Mouse (Mus musculus): ENCODE results near the gene Wipf3. TPM values are rescaled to one million over a fixed set of nuclear protein-coding genes. Genes with fewer than 3 reads are reported as not detected.

The Wipf3 gene
- polyA plus RNA-seq, 1 experiment from 2014 or later: 1.3 TPM

DNA sequence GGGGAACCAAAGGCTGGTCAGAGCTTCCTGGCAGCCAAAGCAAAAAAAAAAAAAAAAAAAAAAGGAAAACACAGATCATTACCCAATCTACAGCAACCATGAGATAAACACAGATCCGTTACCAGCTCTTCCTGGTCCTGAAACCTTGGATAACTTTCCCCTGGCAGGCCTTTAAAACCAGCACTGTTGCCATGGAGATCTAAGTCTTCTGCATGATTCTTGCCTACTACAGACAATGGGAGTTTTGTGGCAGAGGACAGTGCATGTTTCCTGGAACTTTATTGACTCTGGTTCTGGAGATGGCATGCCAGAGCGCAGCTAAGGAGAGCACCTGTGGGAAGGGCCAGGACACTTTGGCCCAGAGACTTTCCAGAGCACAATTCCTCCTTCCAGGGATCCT, 4.8 kb downstream of the Wipf3 start:
- WGBS: 50% methylated on average over 2 of the region's 2 CpGs
- ATAC-seq (ENCODE audit: insufficient number of reproducible peaks, insufficient read depth, low FRiP score, low read depth): no peak
- H3K27ac ChIP-seq (ENCODE audit: low read length): no peak overlapping the region
- no peak overlapping the region for H3K4me3 ChIP-seq (ENCODE audit: low read depth, low read length)
- H3K4me2 ChIP-seq (replicated peaks; ENCODE audit: low read depth, low read length): no peak overlapping the region
- no peaks in the 10 kb centered on the region for H3K27me3 ChIP-seq (ENCODE audit: control insufficient read depth, insufficient read depth, low read length)
- H3K36me3 ChIP-seq (ENCODE audit: control insufficient read depth, insufficient read depth, low read length): no peaks in the 10 kb centered on the region
- no peak overlapping the region for H3K9ac ChIP-seq (replicated peaks; ENCODE audit: low read depth, low read length)
- peaks cover 13% of the 10 kb centered on the region; the same call in 1 of the 2 replicates for H3K4me1 ChIP-seq (ENCODE audit: control insufficient read depth, insufficient read depth, low read length)
- H3K9me3 ChIP-seq (ENCODE audit: control insufficient read depth, low read depth, low read length): no peaks in the 10 kb centered on the region

DNA sequence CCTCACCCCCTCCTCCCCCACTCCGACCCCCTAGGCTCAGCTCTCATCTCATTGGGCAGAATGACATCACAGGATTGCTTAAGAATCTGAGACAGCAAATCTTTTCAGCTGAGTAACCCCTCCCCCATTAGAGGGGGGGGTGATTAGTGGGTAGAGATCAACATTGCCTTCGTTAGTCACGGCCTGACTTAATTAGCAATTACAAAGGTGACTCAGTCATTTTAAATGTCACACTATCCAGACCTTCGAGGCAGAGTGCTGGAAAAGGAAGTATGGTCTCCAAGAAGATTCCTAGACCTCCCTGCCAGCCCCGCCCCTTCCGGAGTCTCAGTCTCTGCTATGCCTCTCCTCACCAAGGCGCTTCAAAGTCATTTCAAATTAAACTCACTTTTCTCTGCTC, 6.3 kb downstream of the Wipf3 start:
- H3K4me1 ChIP-seq (ENCODE audit: control insufficient read depth, insufficient read depth, low read length): peaks cover 10% of the 10 kb centered on the region; the same call in 1 of the 2 replicates
- no peaks in the 10 kb centered on the region for H3K9me3 ChIP-seq (ENCODE audit: control insufficient read depth, low read depth, low read length)
- H3K27me3 ChIP-seq (ENCODE audit: control insufficient read depth, insufficient read depth, low read length): no peaks in the 10 kb centered on the region
- WGBS: 50% methylated on average over 7 of the region's 7 CpGs
- no peak for ATAC-seq (ENCODE audit: insufficient number of reproducible peaks, insufficient read depth, low FRiP score, low read depth)
- H3K4me3 ChIP-seq (ENCODE audit: low read depth, low read length): no peak overlapping the region
- H3K27ac ChIP-seq (ENCODE audit: low read length): no peak overlapping the region
- no peak overlapping the region for H3K9ac ChIP-seq (replicated peaks; ENCODE audit: low read depth, low read length)
- no peaks in the 10 kb centered on the region for H3K36me3 ChIP-seq (ENCODE audit: control insufficient read depth, insufficient read depth, low read length)
- H3K4me2 ChIP-seq (replicated peaks; ENCODE audit: low read depth, low read length): no peak overlapping the region

DNA sequence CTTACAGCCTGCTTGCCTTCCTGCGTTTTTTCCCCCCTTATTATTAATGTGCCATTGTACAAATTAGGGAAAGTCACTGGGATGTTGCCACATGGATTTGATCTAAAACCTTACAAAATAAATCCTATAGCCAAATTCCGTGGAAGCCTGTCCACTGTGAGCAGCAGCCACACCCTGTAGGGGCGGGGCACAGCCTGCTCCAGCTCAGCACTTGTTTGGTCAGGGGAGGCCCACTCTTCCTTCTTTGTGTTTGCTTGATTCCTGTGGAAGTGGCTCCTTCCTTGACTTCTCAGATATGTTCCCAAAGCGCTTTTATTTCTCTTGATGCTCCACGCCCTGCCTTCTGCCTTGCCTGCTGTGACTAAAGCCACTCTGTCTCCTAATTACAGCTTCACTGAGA, 6.9 kb downstream of the Wipf3 start:
- no peak overlapping the region for H3K4me3 ChIP-seq (ENCODE audit: low read depth, low read length)
- no peak overlapping the region for H3K9ac ChIP-seq (replicated peaks; ENCODE audit: low read depth, low read length)
- 61% methylated on average over 5 of the region's 5 CpGs for WGBS
- ATAC-seq (ENCODE audit: insufficient number of reproducible peaks, insufficient read depth, low FRiP score, low read depth): no peak
- H3K36me3 ChIP-seq (ENCODE audit: control insufficient read depth, insufficient read depth, low read length): no peaks in the 10 kb centered on the region
- H3K27ac ChIP-seq (ENCODE audit: low read length): no peak overlapping the region
- H3K27me3 ChIP-seq (ENCODE audit: control insufficient read depth, insufficient read depth, low read length): no peaks in the 10 kb centered on the region
- H3K4me2 ChIP-seq (replicated peaks; ENCODE audit: low read depth, low read length): no peak overlapping the region
- peaks cover 10% of the 10 kb centered on the region; the same call in 1 of the 2 replicates for H3K4me1 ChIP-seq (ENCODE audit: control insufficient read depth, insufficient read depth, low read length)
- no peaks in the 10 kb centered on the region for H3K9me3 ChIP-seq (ENCODE audit: control insufficient read depth, low read depth, low read length)

DNA sequence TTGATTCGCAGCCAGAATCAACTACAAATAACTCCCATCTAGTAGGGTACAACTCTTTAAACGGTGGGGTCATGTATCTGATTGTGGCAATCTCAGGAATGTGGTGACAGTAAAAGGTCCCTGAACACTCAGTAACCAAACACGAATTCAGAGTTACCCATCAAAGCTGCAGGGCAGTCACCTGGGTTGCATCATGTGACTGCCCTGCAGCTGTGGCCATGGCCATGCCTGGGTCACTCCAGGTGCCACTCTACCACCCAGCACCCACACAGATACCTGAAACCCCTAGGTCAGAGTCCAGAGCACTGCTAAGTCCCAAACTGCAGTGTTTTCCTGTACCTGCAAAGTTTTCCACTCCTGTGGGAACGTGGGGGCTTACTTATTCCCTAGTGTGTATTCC, 9.1 kb downstream of the Wipf3 start:
- no peak overlapping the region for H3K27ac ChIP-seq (ENCODE audit: low read length)
- H3K9ac ChIP-seq (replicated peaks; ENCODE audit: low read depth, low read length): no peak overlapping the region
- no peak for ATAC-seq (ENCODE audit: insufficient number of reproducible peaks, insufficient read depth, low FRiP score, low read depth)
- no peaks in the 10 kb centered on the region for H3K36me3 ChIP-seq (ENCODE audit: control insufficient read depth, insufficient read depth, low read length)
- no peaks in the 10 kb centered on the region for H3K27me3 ChIP-seq (ENCODE audit: control insufficient read depth, insufficient read depth, low read length)
- WGBS: 74% methylated on average over 4 of the region's 4 CpGs
- no peak overlapping the region for H3K4me3 ChIP-seq (ENCODE audit: low read depth, low read length)
- H3K4me1 ChIP-seq (ENCODE audit: control insufficient read depth, insufficient read depth, low read length): peaks cover 10% of the 10 kb centered on the region; the same call in 1 of the 2 replicates
- no peak overlapping the region for H3K4me2 ChIP-seq (replicated peaks; ENCODE audit: low read depth, low read length)
- H3K9me3 ChIP-seq (ENCODE audit: control insufficient read depth, low read depth, low read length): no peaks in the 10 kb centered on the region

DNA sequence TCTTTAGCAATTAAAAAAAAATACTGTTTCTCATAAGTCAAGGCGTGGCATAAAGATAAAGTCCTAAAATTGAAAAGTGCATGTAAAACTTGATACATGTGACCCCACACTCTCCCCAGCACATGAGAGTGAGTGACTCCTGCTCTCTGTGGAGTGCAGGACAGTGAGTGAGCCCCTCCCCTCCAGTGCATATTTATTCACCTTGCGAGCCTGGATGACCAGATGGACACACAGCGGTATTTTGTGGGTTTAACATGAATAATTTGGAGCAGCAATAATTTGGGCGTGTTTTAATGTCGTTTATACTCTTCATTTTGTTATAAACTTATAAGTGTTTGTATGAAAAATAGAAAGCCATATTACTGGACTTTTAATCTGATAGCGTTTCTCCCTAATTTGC, 11.3 kb downstream of the Wipf3 start:
- no peak overlapping the region for H3K27ac ChIP-seq (ENCODE audit: low read length)
- H3K27me3 ChIP-seq (ENCODE audit: control insufficient read depth, insufficient read depth, low read length): no peaks in the 10 kb centered on the region
- no peak overlapping the region for H3K4me3 ChIP-seq (ENCODE audit: low read depth, low read length)
- H3K9me3 ChIP-seq (ENCODE audit: control insufficient read depth, low read depth, low read length): no peaks in the 10 kb centered on the region
- ATAC-seq (ENCODE audit: insufficient number of reproducible peaks, insufficient read depth, low FRiP score, low read depth): no peak
- H3K4me2 ChIP-seq (replicated peaks; ENCODE audit: low read depth, low read length): no peak overlapping the region
- WGBS: 90% methylated on average over 6 of the region's 6 CpGs
- H3K36me3 ChIP-seq (ENCODE audit: control insufficient read depth, insufficient read depth, low read length): no peaks in the 10 kb centered on the region
- H3K4me1 ChIP-seq (ENCODE audit: control insufficient read depth, insufficient read depth, low read length): peaks cover 13% of the 10 kb centered on the region; the same call in 1 of the 2 replicates
- H3K9ac ChIP-seq (replicated peaks; ENCODE audit: low read depth, low read length): no peak overlapping the region

DNA sequence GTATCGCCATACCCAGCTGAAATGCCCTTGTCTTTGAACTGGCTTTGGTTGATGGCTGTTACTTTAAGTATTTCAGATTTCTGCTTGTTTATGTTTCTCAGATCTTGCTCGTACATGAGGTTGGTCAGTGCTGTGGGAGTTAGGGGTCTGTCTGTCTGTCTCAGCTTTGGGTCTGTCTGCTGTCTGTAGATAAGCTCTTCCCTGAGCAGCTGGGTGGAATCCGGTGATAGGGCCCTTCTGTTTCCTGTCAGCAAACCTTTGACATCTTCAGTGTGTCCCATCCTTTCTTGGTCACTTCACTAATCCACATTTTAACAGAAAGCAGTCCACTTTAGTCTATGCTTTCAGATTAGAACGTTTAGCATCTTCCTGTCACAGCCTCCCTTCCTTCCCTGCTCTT, 14.3 kb downstream of the Wipf3 start:
- no peak for ATAC-seq (ENCODE audit: insufficient number of reproducible peaks, insufficient read depth, low FRiP score, low read depth)
- Histone ChIP-seq H3K27me3 (ENCODE audit: control insufficient read depth, insufficient read depth, low read length) (no peaks in the 10 kb centered on the region), H3K27ac (ENCODE audit: low read length) (no peak overlapping the region), H3K36me3 (ENCODE audit: control insufficient read depth, insufficient read depth, low read length) (no peaks in the 10 kb centered on the region), H3K9me3 (ENCODE audit: control insufficient read depth, low read depth, low read length) (no peaks in the 10 kb centered on the region), H3K4me3 (ENCODE audit: low read depth, low read length) (no peak overlapping the region), H3K4me2 (replicated peaks; ENCODE audit: low read depth, low read length) (no peak overlapping the region), H3K9ac (replicated peaks; ENCODE audit: low read depth, low read length) (no peak overlapping the region), H3K4me1 (ENCODE audit: control insufficient read depth, insufficient read depth, low read length) (0 out of 2 replicates have a peak, but pooled peaks cover 4% of the 10 kb centered on the region)
- 48% methylated on average over 4 of the region's 4 CpGs for WGBS

DNA sequence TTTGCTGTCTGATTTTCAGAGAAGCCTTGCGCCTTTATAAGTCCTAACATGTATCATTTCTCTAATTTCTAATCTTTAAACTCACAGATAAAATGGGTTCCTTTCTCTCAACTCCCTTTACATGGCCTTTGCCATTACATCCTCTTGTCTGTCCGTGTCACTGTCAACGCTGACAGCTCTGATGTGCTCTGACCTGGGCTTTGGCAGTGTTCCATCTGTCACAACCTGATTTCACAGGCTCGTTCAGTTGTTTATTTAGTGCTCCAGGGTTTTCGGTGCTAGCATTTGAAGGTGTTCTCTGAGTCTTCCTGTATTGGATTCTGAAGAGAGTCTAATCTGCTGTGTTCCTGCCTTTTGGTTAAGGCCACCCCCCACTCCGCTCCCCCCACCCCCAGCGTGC, 14.7 kb downstream of the Wipf3 start:
- no peak overlapping the region for H3K9ac ChIP-seq (replicated peaks; ENCODE audit: low read depth, low read length)
- H3K4me2 ChIP-seq (replicated peaks; ENCODE audit: low read depth, low read length): no peak overlapping the region
- H3K9me3 ChIP-seq (ENCODE audit: control insufficient read depth, low read depth, low read length): no peaks in the 10 kb centered on the region
- H3K36me3 ChIP-seq (ENCODE audit: control insufficient read depth, insufficient read depth, low read length): no peaks in the 10 kb centered on the region
- WGBS: 49% methylated on average over 7 of the region's 7 CpGs
- ATAC-seq (ENCODE audit: insufficient number of reproducible peaks, insufficient read depth, low FRiP score, low read depth): no peak
- H3K27ac ChIP-seq (ENCODE audit: low read length): no peak overlapping the region
- H3K4me3 ChIP-seq (ENCODE audit: low read depth, low read length): no peak overlapping the region
- no peaks in the 10 kb centered on the region for H3K27me3 ChIP-seq (ENCODE audit: control insufficient read depth, insufficient read depth, low read length)
- H3K4me1 ChIP-seq (ENCODE audit: control insufficient read depth, insufficient read depth, low read length): 0 out of 2 replicates have a peak, but pooled peaks cover 4% of the 10 kb centered on the region

DNA sequence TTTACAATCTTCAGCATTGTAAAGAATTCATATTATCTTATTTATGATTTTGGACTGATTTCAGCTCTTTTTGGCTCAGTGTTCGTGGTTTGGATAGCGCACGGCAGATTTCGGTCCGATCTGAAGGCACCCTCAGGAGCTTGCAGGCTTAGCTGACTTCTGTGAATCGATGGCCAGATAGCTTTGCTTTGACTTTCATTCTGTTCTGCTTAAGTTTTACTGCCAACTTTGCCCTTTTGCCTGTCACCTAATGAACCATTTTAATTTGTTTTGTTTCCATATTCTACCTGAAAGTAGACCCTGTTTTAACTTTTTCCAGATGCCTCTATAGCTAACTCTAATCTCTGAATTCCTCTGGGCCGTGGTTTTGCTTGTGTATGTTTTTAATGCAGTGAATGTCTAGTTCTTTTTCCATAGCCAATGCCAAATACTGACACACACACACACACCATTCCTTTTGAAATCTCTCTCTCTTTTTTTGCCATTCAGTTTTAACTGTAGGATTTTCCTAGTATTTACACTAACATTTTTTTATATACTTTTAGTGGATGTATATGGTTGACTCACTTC, 15.9 kb downstream of the Wipf3 start:
- no peak overlapping the region for H3K27ac ChIP-seq (ENCODE audit: low read length)

DNA sequence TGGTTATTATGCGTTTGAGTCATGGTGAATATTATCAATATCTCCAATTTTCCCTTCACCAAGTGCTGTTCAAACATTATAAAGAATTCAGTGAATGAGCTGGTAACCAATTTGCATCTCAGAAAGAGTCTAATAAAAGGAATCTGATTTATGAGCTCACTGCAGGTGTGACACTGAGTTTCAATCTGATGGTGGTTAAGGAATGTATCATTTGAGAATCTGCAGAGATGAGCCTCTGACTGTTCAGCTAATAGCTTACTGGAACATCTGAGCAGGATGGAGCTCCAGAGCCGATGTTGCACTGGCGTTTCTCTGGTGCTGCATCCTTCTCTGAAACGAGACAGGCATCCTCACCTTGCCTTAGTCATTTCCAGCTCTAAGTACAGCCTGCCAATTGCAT, 17.9 kb downstream of the Wipf3 start:
- H3K27ac ChIP-seq (ENCODE audit: low read length): no peak overlapping the region
- no peaks in the 10 kb centered on the region for H3K27me3 ChIP-seq (ENCODE audit: control insufficient read depth, insufficient read depth, low read length)
- ATAC-seq (ENCODE audit: insufficient number of reproducible peaks, insufficient read depth, low FRiP score, low read depth): no peak
- 0 out of 2 replicates have a peak, but pooled peaks cover 4% of the 10 kb centered on the region for H3K4me1 ChIP-seq (ENCODE audit: control insufficient read depth, insufficient read depth, low read length)
- no peaks in the 10 kb centered on the region for H3K9me3 ChIP-seq (ENCODE audit: control insufficient read depth, low read depth, low read length)
- no peak overlapping the region for H3K4me2 ChIP-seq (replicated peaks; ENCODE audit: low read depth, low read length)
- no peak overlapping the region for H3K4me3 ChIP-seq (ENCODE audit: low read depth, low read length)
- H3K36me3 ChIP-seq (ENCODE audit: control insufficient read depth, insufficient read depth, low read length): no peaks in the 10 kb centered on the region
- 79% methylated on average over 4 of the region's 4 CpGs for WGBS
- no peak overlapping the region for H3K9ac ChIP-seq (replicated peaks; ENCODE audit: low read depth, low read length)

More for the DNA sequence above, 15.9 kb downstream of the Wipf3 start:
- no peak for ATAC-seq (ENCODE audit: insufficient number of reproducible peaks, insufficient read depth, low FRiP score, low read depth)
- no peaks in the 10 kb centered on the region for H3K27me3 ChIP-seq (ENCODE audit: control insufficient read depth, insufficient read depth, low read length)
- 0 out of 2 replicates have a peak, but pooled peaks cover 4% of the 10 kb centered on the region for H3K4me1 ChIP-seq (ENCODE audit: control insufficient read depth, insufficient read depth, low read length)
- 74% methylated on average over 7 of the region's 7 CpGs for WGBS
- no peak overlapping the region for H3K4me3 ChIP-seq (ENCODE audit: low read depth, low read length)
- no peaks in the 10 kb centered on the region for H3K9me3 ChIP-seq (ENCODE audit: control insufficient read depth, low read depth, low read length)
- H3K9ac ChIP-seq (replicated peaks; ENCODE audit: low read depth, low read length): no peak overlapping the region
- no peak overlapping the region for H3K4me2 ChIP-seq (replicated peaks; ENCODE audit: low read depth, low read length)
- H3K36me3 ChIP-seq (ENCODE audit: control insufficient read depth, insufficient read depth, low read length): no peaks in the 10 kb centered on the region

Data from stomach, embryonic 14.5 days (tissue).